Mouse (Mus musculus): ENCODE measurements around the gene Zcwpw1.
A peak's percentile ranks its signal among the peaks of the same experiment; 100 is the strongest.
"Not testable (repeated sequence)": the region's sequence is repeated elsewhere in the genome, so short reads cannot be mapped to it uniquely, and the experiment has no call there.

Gene Zcwpw1

GRCm38 (mm10) chr5:137787151-137787928 is at the start of gene Zcwpw1, which contains the start of gene Mepce:
Gene Zcwpw1, plus strand, starts transcription at chr5:137787798.
Gene Mepce, minus strand, starts transcription at chr5:137787655.
- DNase-seq: peak; percentile 97

DNA sequence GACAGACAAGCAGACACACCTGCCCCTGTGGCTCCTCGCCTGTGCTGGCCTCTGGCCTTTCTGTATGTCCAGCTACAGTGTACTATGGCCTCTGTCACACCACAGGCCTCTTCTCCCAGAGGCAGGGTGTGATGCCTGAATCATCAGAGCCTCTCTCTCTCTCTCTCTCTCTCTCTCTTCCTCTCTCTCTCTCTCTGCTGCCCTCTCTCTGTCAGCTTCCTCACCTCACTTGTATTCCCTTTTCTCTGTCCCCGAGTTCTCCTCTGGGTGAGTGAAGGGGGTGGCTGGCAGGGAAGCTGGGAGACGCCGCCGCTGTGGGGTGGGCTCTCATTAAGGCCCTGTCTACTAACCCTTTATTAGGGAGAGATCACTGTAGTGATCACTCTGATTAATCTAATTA is 49.1 kb upstream of the Zcwpw1 start:
- peak; percentile 28 for DNase-seq

- peak; percentile 51 for DNase-seq
Measured at GRCm38 (mm10) chr5:137739471-137739870, 48.1 kb upstream of the Zcwpw1 start.

- no peak for DNase-seq
Measured at GRCm38 (mm10) chr5:137740506-137740905, 47.1 kb upstream of the Zcwpw1 start.

GRCm38 (mm10) chr5:137741023-137741931 is 46.3 kb upstream of the Zcwpw1 start, which contains the start of gene Nyap1:
Gene Nyap1, minus strand, starts transcription at chr5:137741607.
- DNase-seq: peak; percentile 89

DNA sequence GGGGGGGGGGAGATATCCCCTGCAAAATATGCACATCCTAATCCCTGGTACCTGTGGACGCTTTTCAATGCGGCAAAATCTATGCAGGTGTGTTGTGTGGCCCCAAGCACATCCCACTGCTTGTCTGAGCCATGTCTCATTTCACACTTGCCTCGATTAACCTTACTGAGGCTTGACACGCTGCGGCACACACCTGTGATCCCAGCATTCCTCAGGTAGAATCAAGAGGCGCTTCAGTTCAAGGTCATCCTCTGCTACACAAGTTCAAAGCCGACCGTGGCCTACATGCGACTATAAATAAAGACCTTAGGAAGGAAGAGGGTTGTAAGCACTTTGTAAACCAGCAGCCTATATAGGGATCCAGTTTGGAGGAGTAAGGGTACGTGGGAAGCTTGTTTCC is 45.5 kb upstream of the Zcwpw1 start:
- DNase-seq: peak; percentile 54

DNA sequence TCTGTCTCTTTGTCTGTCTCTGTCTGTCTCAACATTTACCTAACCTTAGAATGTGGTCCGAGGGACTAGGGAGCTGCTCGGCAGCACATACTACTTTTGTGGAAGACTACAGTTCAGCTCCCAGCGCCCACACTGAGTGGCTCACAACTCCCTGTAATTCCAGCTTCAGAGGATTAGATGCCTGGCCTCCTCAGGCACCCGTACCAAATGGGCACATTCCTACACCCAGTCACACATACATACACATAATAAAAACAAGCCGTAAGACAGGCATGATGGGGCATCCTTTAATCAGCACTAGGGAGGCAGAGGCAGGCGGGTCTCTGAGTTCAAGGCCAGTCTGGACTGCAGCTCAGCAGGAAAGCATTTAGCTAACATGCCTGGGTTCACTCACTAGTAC is 44.8 kb upstream of the Zcwpw1 start:
- peak; percentile 33 for DNase-seq

GRCm38 (mm10) chr5:137744197-137744596 is 43.4 kb upstream of the Zcwpw1 start:
- DNase-seq: peak; percentile 32

DNA sequence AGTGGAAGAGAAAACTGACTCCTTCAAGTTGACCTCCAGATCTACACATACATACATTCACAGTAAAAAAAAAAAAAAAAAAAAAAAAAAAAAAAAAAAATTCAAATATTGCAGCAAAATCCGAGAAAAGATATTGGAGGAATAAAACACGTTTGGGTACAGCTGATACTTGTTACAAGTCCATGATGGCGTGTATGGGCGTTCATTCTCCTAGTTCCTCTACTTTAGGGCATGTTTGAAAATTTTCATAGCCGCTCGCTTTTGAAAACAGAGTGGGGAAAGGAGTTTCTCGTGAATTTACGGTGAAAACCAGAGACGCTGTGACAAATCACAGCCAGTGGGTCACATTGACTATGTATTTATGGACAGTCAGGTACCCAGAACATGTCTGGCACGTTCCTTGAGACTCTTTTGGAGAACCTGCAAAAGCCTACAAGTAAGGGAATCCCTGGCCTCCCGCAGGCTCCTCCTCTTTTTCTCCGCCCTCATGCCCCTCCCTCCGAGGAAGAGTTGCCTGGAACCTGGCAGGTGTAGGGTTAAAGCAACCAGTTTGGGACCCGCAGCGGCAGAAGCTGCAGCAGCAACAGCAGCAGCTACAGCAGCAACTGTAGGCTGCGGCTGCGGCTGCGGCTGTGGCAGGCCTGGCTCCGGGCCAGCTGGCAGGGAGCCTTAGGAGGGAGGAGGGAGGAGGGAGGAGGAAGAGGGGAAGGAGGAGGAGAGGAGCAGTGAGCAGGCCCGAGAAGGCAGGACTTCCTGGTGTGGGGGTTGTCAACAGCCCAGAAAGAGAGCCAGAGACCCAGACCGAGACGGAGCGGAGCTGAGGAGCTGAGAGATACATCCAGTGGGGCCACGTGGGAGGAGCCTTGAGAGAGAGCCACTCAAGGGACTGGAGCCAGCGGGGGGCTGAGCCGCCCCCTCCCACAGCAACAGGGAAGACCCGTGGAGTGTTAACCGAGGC is 42.1 kb upstream of the Zcwpw1 start, which contains the start of gene Tsc22d4:
Gene Tsc22d4, plus strand, starts transcription at position 517 of the 958 bp plus-strand sequence.
- peak; percentile 92 for DNase-seq

GRCm38 (mm10) chr5:137746282-137746850 is 41.2 kb upstream of the Zcwpw1 start:
- peak; percentile 73 for DNase-seq

GRCm38 (mm10) chr5:137746851-137747325 is 40.7 kb upstream of the Zcwpw1 start:
- DNase-seq: peak; percentile 67

DNA sequence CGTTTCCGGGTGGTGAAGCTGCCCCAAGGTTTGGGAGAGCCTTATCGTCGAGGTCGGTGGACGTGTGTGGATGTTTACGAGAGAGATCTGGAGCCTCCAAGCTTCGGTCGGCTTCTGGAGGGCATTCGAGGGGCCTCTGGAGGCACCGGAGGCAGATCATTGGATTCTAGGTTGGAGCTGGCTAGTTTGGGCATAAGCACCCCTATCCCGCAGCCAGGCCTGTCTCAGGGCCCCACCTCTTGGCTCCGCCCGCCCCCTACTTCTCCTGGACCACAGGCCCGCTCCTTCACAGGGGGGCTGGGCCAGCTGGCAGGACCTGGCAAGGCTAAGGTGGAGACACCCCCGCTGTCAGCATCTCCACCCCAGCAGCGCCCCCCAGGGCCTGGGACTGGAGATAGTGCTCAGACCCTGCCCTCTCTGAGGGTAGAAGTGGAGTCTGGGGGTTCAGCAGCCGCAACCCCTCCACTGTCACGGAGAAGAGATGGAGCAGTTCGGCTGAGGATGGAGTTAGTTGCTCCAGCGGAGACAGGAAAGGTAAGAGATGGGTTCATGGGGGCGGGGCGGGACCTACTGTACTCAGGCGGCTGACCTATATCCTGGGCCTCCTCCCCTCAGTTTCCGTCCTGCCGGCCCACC is 40.2 kb upstream of the Zcwpw1 start:
- DNase-seq: peak; percentile 84

DNA sequence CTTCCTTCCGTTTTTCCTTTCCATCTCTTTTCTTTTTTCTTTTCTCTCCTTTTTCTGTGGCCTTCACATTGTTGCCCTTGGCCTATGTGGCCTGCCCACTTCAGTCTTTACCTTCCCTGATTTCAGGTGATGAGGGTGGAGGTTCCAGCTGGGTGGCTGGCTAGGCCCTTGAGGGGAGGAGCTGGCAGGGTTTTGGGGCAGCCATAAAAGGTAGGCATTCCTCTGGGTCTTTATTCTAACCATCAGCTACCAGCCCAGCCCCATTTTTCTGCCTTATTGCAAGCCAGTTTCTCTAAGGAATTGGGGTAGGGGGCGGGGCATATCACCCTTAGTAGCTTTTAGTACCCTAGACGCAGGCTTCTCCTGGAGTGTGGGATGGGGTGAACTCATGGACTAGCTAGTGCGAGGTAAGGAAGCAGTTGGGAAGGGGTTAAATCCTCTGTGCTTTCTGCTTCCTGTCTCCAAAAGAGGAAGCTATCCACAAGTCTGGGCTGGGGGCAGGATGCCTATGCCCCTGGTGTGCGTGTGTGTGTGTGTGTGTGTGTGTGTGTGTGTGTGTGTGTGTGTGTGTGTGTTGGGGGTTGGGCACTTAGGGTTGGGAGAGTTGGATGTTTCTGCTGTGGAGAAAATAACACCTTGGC is 39.3 kb upstream of the Zcwpw1 start:
- peak; percentile 55 for DNase-seq

DNA sequence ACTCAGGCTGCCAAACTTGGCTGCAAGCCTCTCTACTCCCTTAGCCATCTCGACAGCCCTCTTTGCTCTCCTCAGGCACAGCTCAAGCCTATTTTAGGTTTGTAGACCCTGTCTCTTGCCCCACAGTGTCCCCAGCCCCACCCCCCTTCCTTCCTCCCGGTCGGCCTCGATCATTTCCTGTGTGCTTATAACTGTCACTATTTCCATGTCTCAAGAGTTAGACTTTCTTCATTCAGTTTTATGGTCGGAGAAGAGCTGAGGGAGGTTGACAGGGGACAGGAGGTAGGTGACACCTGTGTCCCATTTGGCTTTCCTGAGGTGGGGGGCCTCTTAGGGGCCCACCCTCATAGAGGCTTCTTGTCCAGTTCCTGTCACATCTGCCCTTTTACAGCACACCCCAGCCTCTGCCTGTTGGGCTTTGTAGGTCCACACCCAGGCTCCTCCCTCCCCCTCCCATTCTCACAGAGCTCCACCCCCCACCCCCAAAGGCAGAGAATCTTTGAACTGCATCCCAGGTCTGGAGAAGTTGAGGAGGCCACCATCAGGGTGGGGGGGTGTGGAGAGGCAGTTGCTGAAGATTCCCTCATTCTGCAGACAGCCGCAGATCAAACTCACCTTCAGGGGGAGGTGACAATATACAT is 38.3 kb upstream of the Zcwpw1 start:
- DNase-seq: no peak

DNA sequence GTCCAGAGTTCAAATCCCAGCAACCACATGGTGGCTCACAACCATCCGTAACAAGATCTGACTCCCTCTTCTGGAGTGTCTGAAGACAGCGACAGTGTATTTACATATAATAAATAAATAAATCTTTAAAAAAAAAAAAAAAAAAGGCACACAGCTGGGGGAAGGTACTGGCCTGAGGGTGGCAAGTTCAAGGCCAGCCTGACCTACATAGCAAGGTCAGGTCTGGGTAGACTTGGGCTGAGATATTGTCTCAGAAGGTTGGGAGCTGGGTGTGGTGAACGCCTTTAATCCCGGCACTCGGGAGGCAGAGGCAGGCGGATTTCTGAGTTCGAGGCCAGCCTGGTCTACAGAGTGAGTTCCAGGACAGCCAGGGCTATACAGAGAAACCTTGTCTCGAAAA is 37.4 kb upstream of the Zcwpw1 start:
- DNase-seq: not testable (repeated sequence)

GRCm38 (mm10) chr5:137751221-137751887 is 36.2 kb upstream of the Zcwpw1 start:
- DNase-seq: no peak

DNA sequence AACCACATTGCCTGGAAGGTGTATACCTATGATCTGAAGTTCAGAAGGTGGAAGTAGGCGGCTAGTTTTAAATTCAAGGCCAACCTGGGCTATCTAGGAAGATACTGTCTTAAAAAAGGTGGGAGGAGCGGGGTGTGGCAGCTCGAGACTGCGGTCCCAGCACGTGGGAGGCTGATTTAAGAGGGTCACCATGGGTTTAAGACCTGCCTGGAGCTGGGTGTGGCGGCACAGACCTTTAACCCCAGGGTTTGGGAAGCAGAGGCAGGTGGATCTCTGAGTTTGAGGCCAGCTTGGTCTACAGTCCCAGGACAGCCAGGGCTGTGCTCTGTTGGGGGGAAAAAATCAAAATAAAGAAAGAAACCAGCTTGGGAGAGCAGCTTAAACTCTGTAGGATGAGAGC is 35.6 kb upstream of the Zcwpw1 start:
- no peak for DNase-seq

DNA sequence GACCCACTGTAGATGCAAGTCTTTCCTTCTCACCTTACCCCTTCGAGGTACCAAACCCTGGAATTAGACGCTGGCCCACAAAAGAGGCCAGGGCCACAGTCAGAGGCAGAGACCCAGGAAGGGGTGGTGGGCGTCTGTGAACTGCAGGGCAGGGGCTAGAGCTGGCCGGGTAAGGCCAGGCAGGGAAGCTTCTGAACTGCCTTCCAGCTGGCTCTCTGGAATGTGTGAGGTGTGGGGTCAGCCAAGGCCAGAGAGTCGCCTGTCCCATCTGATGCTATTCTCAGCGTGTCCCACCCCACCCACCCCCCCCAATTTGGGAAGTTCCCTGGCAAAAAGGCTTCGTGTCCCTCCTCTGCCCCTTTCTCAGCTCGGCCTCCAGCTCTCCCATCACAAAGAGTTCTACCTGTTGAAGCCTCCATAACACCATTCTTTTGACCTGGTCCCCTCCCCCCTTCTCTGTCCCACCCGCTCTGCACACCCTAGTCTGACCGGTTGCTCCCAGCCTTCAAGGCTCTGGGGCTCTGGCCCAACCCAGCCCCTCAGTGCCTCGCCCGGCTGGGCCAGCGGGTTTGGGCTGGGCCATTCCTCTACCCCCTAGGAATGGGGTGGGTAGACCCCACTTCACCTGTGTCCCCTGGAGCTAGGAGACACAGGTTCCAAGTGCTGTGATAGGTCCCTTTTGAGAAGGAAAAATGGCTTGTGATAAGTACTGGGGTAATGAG is 34.3 kb upstream of the Zcwpw1 start:
- peak; percentile 22 for DNase-seq

DNA sequence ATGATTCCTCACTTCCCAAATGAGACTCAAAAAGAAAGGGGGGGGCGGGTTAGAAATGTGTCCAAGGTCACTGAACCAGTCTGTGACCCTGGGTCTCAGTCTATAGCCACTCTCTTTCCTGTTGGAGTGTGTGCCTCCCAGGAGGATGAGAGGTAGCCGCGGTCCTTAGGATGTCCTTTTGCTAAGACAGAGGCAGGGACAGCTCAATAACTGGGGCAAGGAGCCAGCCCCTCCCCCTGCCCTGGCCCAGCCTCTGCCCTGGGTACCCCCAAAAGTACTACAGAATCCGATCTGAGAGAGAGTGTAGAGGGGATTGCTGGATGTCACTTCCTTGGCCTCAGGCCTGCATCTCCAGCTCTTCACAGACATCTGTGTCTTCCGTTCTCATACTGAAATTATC is 32.2 kb upstream of the Zcwpw1 start:
- DNase-seq: peak; percentile 40
